Mouse (Mus musculus) layer of hippocampus, adult 9-11 months (tissue): ENCODE data around the gene Rfc4.

Experiments used
- DNase-seq: peaks from one replicate; pipeline ENCODE4 v3.0.0; 2022

The Rfc4 gene

GRCm38 (mm10) chr16:23127673-23128375 lies at the start of gene Rfc4:
Gene Rfc4 (minus strand): TSS chr16:23127737.
- peak; percentile 91 for DNase-seq

GRCm38 (mm10) chr16:23175956-23176355 lies 48.4 kb upstream of the Rfc4 start:
- DNase-seq = no peak

- no peak for DNase-seq
These were observed 47.3 kb upstream of the Rfc4 start for GRCm38 (mm10) chr16:23174855-23175254.

GRCm38 (mm10) chr16:23173904-23174303 lies 46.4 kb upstream of the Rfc4 start:
- DNase-seq = no peak

GRCm38 (mm10) chr16:23170813-23171212 lies 43.3 kb upstream of the Rfc4 start:
- DNase-seq = no peak

GRCm38 (mm10) chr16:23167079-23167478 lies 39.5 kb upstream of the Rfc4 start:
- no peak for DNase-seq

- DNase-seq = no peak
These were observed 39.1 kb upstream of the Rfc4 start for GRCm38 (mm10) chr16:23166646-23167045.

GRCm38 (mm10) chr16:23165441-23165840 lies 37.9 kb upstream of the Rfc4 start:
- no peak for DNase-seq

- DNase-seq = no peak
These were observed 36.9 kb upstream of the Rfc4 start for GRCm38 (mm10) chr16:23164443-23164842.

GRCm38 (mm10) chr16:23162116-23162515 lies 34.6 kb upstream of the Rfc4 start:
- no peak for DNase-seq

- DNase-seq = no peak
These were observed 32.2 kb upstream of the Rfc4 start for GRCm38 (mm10) chr16:23159749-23160148.

GRCm38 (mm10) chr16:23158957-23159356 lies 31.4 kb upstream of the Rfc4 start:
- DNase-seq = no peak

GRCm38 (mm10) chr16:23158292-23158691 lies 30.8 kb upstream of the Rfc4 start:
- no peak for DNase-seq

GRCm38 (mm10) chr16:23157013-23157412 lies 29.5 kb upstream of the Rfc4 start:
- no peak for DNase-seq

- DNase-seq = no peak
These were observed 26.7 kb upstream of the Rfc4 start for GRCm38 (mm10) chr16:23154261-23154660.

- DNase-seq = peak; percentile 54
These were observed 23.9 kb upstream of the Rfc4 start for GRCm38 (mm10) chr16:23151423-23151822.

- no peak for DNase-seq
These were observed 21.9 kb upstream of the Rfc4 start for GRCm38 (mm10) chr16:23149396-23149795.

GRCm38 (mm10) chr16:23148936-23149335 lies 21.4 kb upstream of the Rfc4 start:
- DNase-seq = no peak

- no peak for DNase-seq
These were observed 18.7 kb upstream of the Rfc4 start, which contains the start of gene Adipoq for GRCm38 (mm10) chr16:23146280-23146679. Gene Adipoq (plus strand): TSS chr16:23146536.

- DNase-seq = no peak
These were observed 17.7 kb upstream of the Rfc4 start for GRCm38 (mm10) chr16:23145211-23145610.

- no peak for DNase-seq
These were observed 16.8 kb upstream of the Rfc4 start for GRCm38 (mm10) chr16:23144326-23144725.

- no peak for DNase-seq
These were observed 13.4 kb upstream of the Rfc4 start for GRCm38 (mm10) chr16:23140911-23141310.

- no peak for DNase-seq
These were observed 9.0 kb upstream of the Rfc4 start for GRCm38 (mm10) chr16:23136406-23136970.

- peak; percentile 24 for DNase-seq
These were observed 8.0 kb upstream of the Rfc4 start for GRCm38 (mm10) chr16:23135421-23136149.
